Mouse (Mus musculus): ENCODE data around the gene Rfc4. TPM values are rescaled to one million over a fixed set of nuclear protein-coding genes. Genes with fewer than 3 reads are reported as not detected.
"Not testable (repeated sequence)": the region's sequence is repeated elsewhere in the genome, so short reads cannot be mapped to it uniquely, and the experiment has no call there.

Gene Rfc4
- polyA plus RNA-seq, 1 experiment from 2014 or later: 120 TPM

GRCm38 (mm10) chr16:23107231-23107942, 20.1 kb downstream of the Rfc4 start, which contains the start of gene Eif4a2:
Eif4a2 (plus strand) TSS chr16:23107444.
- peak within 1 kb of the TSS; percentile 99 for H3K27ac ChIP-seq (ENCODE audit: low read length)
- peak within 1 kb of the TSS; percentile 100 for H3K9ac ChIP-seq (replicated peaks; ENCODE audit: low read length)
- peak; percentile 93 for ATAC-seq (ENCODE audit: low FRiP score, low TSS enrichment)
- 0% methylated on average over 71 of the region's 71 CpGs for WGBS
- H3K4me2 ChIP-seq (replicated peaks; ENCODE audit: low read depth, low read length): peak within 1 kb of the TSS; percentile 95
- peaks cover 35% of the 10 kb centered on the region for H3K36me3 ChIP-seq (ENCODE audit: insufficient read depth, low read length)
- no peaks in the 10 kb centered on the region for H3K27me3 ChIP-seq (ENCODE audit: insufficient read depth, low read length)
- H3K9me3 ChIP-seq (ENCODE audit: low read length): no peaks in the 10 kb centered on the region
- peak within 1 kb of the TSS; percentile 99 for H3K4me3 ChIP-seq (ENCODE audit: low read length)
- peaks cover 21% of the 10 kb centered on the region for H3K4me1 ChIP-seq (ENCODE audit: insufficient read depth, low read length)

GRCm38 (mm10) chr16:23106121-23106520, 21.4 kb downstream of the Rfc4 start:
- Histone ChIP-seq H3K9ac (replicated peaks; ENCODE audit: low read length) (no peak overlapping the region), H3K4me2 (replicated peaks; ENCODE audit: low read depth, low read length) (no peak overlapping the region), H3K27me3 (ENCODE audit: insufficient read depth, low read length) (no peaks in the 10 kb centered on the region), H3K4me1 (ENCODE audit: insufficient read depth, low read length) (peaks cover 15% of the 10 kb centered on the region), H3K9me3 (ENCODE audit: low read length) (no peaks in the 10 kb centered on the region), H3K27ac (ENCODE audit: low read length) (no peak overlapping the region), H3K4me3 (ENCODE audit: low read length) (no peak overlapping the region), H3K36me3 (ENCODE audit: insufficient read depth, low read length) (peaks cover 22% of the 10 kb centered on the region)
- no peak for ATAC-seq (ENCODE audit: low FRiP score, low TSS enrichment)
- 75% methylated on average over 7 of the region's 7 CpGs for WGBS

GRCm38 (mm10) chr16:23103841-23104240, 23.7 kb downstream of the Rfc4 start:
- no peaks in the 10 kb centered on the region for H3K9me3 ChIP-seq (ENCODE audit: low read length)
- no peak overlapping the region for H3K4me3 ChIP-seq (ENCODE audit: low read length)
- no peaks in the 10 kb centered on the region for H3K27me3 ChIP-seq (ENCODE audit: insufficient read depth, low read length)
- 71% methylated on average over 2 of the region's 2 CpGs for WGBS
- peaks cover 3% of the 10 kb centered on the region for H3K36me3 ChIP-seq (ENCODE audit: insufficient read depth, low read length)
- no peak overlapping the region for H3K9ac ChIP-seq (replicated peaks; ENCODE audit: low read length)
- no peak overlapping the region for H3K4me2 ChIP-seq (replicated peaks; ENCODE audit: low read depth, low read length)
- H3K4me1 ChIP-seq (ENCODE audit: insufficient read depth, low read length): peaks cover 11% of the 10 kb centered on the region
- ATAC-seq (ENCODE audit: low FRiP score, low TSS enrichment): no peak
- no peak overlapping the region for H3K27ac ChIP-seq (ENCODE audit: low read length)

- Histone ChIP-seq H3K9me3 (ENCODE audit: low read length) (no peaks in the 10 kb centered on the region), H3K4me2 (replicated peaks; ENCODE audit: low read depth, low read length) (peak overlapping the region; percentile 67), H3K27me3 (ENCODE audit: insufficient read depth, low read length) (no peaks in the 10 kb centered on the region), H3K9ac (replicated peaks; ENCODE audit: low read length) (peak overlapping the region; percentile 60), H3K4me1 (ENCODE audit: insufficient read depth, low read length) (peaks cover 11% of the 10 kb centered on the region), H3K4me3 (ENCODE audit: low read length) (peak overlapping the region; percentile 46), H3K36me3 (ENCODE audit: insufficient read depth, low read length) (no peaks in the 10 kb centered on the region), H3K27ac (ENCODE audit: low read length) (no peak overlapping the region)
- WGBS: 43% methylated on average over 17 of the region's 17 CpGs
- no peak for ATAC-seq (ENCODE audit: low FRiP score, low TSS enrichment)
Observed at GRCm38 (mm10) chr16:23103038-23103745, 24.3 kb downstream of the Rfc4 start.

- ATAC-seq (ENCODE audit: low FRiP score, low TSS enrichment): no peak
- H3K4me1 ChIP-seq (ENCODE audit: insufficient read depth, low read length): peaks cover 11% of the 10 kb centered on the region
- WGBS: 10% methylated on average over 15 of the region's 15 CpGs
- no peaks in the 10 kb centered on the region for H3K9me3 ChIP-seq (ENCODE audit: low read length)
- peak overlapping the region; percentile 46 for H3K4me3 ChIP-seq (ENCODE audit: low read length)
- H3K27me3 ChIP-seq (ENCODE audit: insufficient read depth, low read length): no peaks in the 10 kb centered on the region
- no peaks in the 10 kb centered on the region for H3K36me3 ChIP-seq (ENCODE audit: insufficient read depth, low read length)
- H3K9ac ChIP-seq (replicated peaks; ENCODE audit: low read length): peak overlapping the region; percentile 60
- H3K27ac ChIP-seq (ENCODE audit: low read length): no peak overlapping the region
- H3K4me2 ChIP-seq (replicated peaks; ENCODE audit: low read depth, low read length): peak overlapping the region; percentile 67
Observed at GRCm38 (mm10) chr16:23102340-23103037, 25.0 kb downstream of the Rfc4 start.

GRCm38 (mm10) chr16:23100613-23101012, 26.9 kb downstream of the Rfc4 start:
- Histone ChIP-seq H3K27me3 (ENCODE audit: insufficient read depth, low read length) (no peaks in the 10 kb centered on the region), H3K27ac (ENCODE audit: low read length) (peak overlapping the region; percentile 8; the same call in 1 of the 2 replicates), H3K36me3 (ENCODE audit: insufficient read depth, low read length) (no peaks in the 10 kb centered on the region), H3K9me3 (ENCODE audit: low read length) (no peaks in the 10 kb centered on the region), H3K4me3 (ENCODE audit: low read length) (peak overlapping the region; percentile 50), H3K4me1 (ENCODE audit: insufficient read depth, low read length) (peaks cover 11% of the 10 kb centered on the region), H3K4me2 (replicated peaks; ENCODE audit: low read depth, low read length) (peak overlapping the region; percentile 69), H3K9ac (replicated peaks; ENCODE audit: low read length) (peak overlapping the region; percentile 71)
- ATAC-seq (ENCODE audit: low FRiP score, low TSS enrichment): no peak; the same call in 1 of the 2 replicates
- WGBS: 17% methylated on average over 10 of the region's 10 CpGs

- H3K9me3 ChIP-seq (ENCODE audit: low read length): no peaks in the 10 kb centered on the region
- no peaks in the 10 kb centered on the region for H3K36me3 ChIP-seq (ENCODE audit: insufficient read depth, low read length)
- peak; percentile 89 for ATAC-seq (ENCODE audit: low FRiP score, low TSS enrichment)
- H3K4me2 ChIP-seq (replicated peaks; ENCODE audit: low read depth, low read length): peak overlapping the region; percentile 69
- H3K4me1 ChIP-seq (ENCODE audit: insufficient read depth, low read length): peaks cover 11% of the 10 kb centered on the region
- peak overlapping the region; percentile 50 for H3K4me3 ChIP-seq (ENCODE audit: low read length)
- WGBS: 3% methylated on average over 9 of the region's 9 CpGs
- no peaks in the 10 kb centered on the region for H3K27me3 ChIP-seq (ENCODE audit: insufficient read depth, low read length)
- H3K9ac ChIP-seq (replicated peaks; ENCODE audit: low read length): peak overlapping the region; percentile 71
- H3K27ac ChIP-seq (ENCODE audit: low read length): peak overlapping the region; percentile 14; the same call in 1 of the 2 replicates
Observed at GRCm38 (mm10) chr16:23100099-23100575, 27.4 kb downstream of the Rfc4 start.

GRCm38 (mm10) chr16:23099632-23100031, 27.9 kb downstream of the Rfc4 start:
- Histone ChIP-seq H3K9ac (replicated peaks; ENCODE audit: low read length) (peak overlapping the region; percentile 71), H3K27me3 (ENCODE audit: insufficient read depth, low read length) (no peaks in the 10 kb centered on the region), H3K27ac (ENCODE audit: low read length) (peak overlapping the region; percentile 14; the same call in 1 of the 2 replicates), H3K36me3 (ENCODE audit: insufficient read depth, low read length) (no peaks in the 10 kb centered on the region), H3K9me3 (ENCODE audit: low read length) (no peaks in the 10 kb centered on the region), H3K4me1 (ENCODE audit: insufficient read depth, low read length) (peaks cover 11% of the 10 kb centered on the region), H3K4me3 (ENCODE audit: low read length) (peak overlapping the region; percentile 50), H3K4me2 (replicated peaks; ENCODE audit: low read depth, low read length) (peak overlapping the region; percentile 69)
- WGBS: 10% methylated on average over 12 of the region's 12 CpGs
- no peak for ATAC-seq (ENCODE audit: low FRiP score, low TSS enrichment)

GRCm38 (mm10) chr16:23098105-23098452, 29.5 kb downstream of the Rfc4 start:
- peaks cover 11% of the 10 kb centered on the region for H3K4me1 ChIP-seq (ENCODE audit: insufficient read depth, low read length)
- H3K27me3 ChIP-seq (ENCODE audit: insufficient read depth, low read length); H3K27ac ChIP-seq (ENCODE audit: low read length); H3K4me2 ChIP-seq (replicated peaks; ENCODE audit: low read depth, low read length); H3K9me3 ChIP-seq (ENCODE audit: low read length); ATAC-seq (ENCODE audit: low FRiP score, low TSS enrichment); H3K9ac ChIP-seq (replicated peaks; ENCODE audit: low read length); H3K36me3 ChIP-seq (ENCODE audit: insufficient read depth, low read length); H3K4me3 ChIP-seq (ENCODE audit: low read length): not testable (repeated sequence)
- 100% methylated on average over 1 of the region's 1 CpGs for WGBS

Measured in kidney, embryonic 16.5 days (tissue).